Mouse (Mus musculus): ENCODE results near the gene Cd300a. TPM values are rescaled to one million over a fixed set of nuclear protein-coding genes. Genes with fewer than 3 reads are reported as not detected.

Cd300a gene
- polyA plus RNA-seq, 1 experiment, result 2.3 TPM

- Histone ChIP-seq H3K27me3 (ENCODE audit: control insufficient read depth, insufficient read depth, low read length, poor library complexity, severe bottlenecking) (no peaks in the 10 kb centered on the region), H3K27ac (ENCODE audit: insufficient read depth, low read length) (no peak within 1 kb of the TSS), H3K4me3 (ENCODE audit: low read depth, low read length) (no peak within 1 kb of the TSS), H3K36me3 (ENCODE audit: control insufficient read depth, insufficient read depth, low read length, poor library complexity, severe bottlenecking) (no peaks in the 10 kb centered on the region), H3K4me1 (ENCODE audit: control insufficient read depth, insufficient read depth, low read length) (no peaks in the 10 kb centered on the region), H3K9ac (ENCODE audit: low read depth, poor library complexity, severe bottlenecking) (no peak within 1 kb of the TSS), H3K9me3 (replicated peaks; ENCODE audit: control insufficient read depth, insufficient read depth, low read length, poor library complexity, severe bottlenecking) (no peaks in the 10 kb centered on the region)
- TF ChIP-seq CTCF (IDR thresholded peaks at IDR 0.05; ENCODE audit: low read depth, low read length) (no peak), POLR2A (IDR thresholded peaks at IDR 0.05; ENCODE audit: insufficient read depth, low read length) (no peak), EP300 (IDR thresholded peaks at IDR 0.05; ENCODE audit: insufficient read depth, low read depth, low read length) (no peak)
These were observed 44.3 kb downstream of the Cd300a start, which contains the start of gene Cd300lb for GRCm38 (mm10) chr11:114934144-114934543. Gene Cd300lb (minus strand): TSS chr11:114934386.

Other genes starting within 250 kb of the Cd300a start
- gene Rpl38, start 221.5 kb upstream of the Cd300a start, polyA plus RNA-seq (2011; ENCODE audit: insufficient read depth, insufficient read length, low read depth, missing spikeins), result 1,928 and 2,044 TPM in 2 replicates
- gene Ttyh2, start 214.6 kb upstream of the Cd300a start, polyA plus RNA-seq (2011; ENCODE audit: insufficient read depth, insufficient read length, low read depth, missing spikeins), result 11.7 and 11.8 TPM in 2 replicates
- 1.3 and 1.7 TPM in 2 replicates for gene Dnaic2, start 162.6 kb upstream of the Cd300a start, polyA plus RNA-seq (2011; ENCODE audit: insufficient read depth, insufficient read length, low read depth, missing spikeins)
- gene Kif19a, start 124.7 kb upstream of the Cd300a start, polyA plus RNA-seq (2011; ENCODE audit: insufficient read depth, insufficient read length, low read depth, missing spikeins), result 1.0 and 1.4 TPM in 2 replicates
- 0.93 TPM in 1 of 2 replicates, not detected in the other for gene Btbd17, start 94.1 kb upstream of the Cd300a start, polyA plus RNA-seq (2011; ENCODE audit: insufficient read depth, insufficient read length, low read depth, missing spikeins)
- gene Gpr142, start 91.1 kb upstream of the Cd300a start, polyA plus RNA-seq (2011; ENCODE audit: insufficient read depth, insufficient read length, low read depth, missing spikeins), result not detected in 2 replicates
- gene Gprc5c, start 38.9 kb upstream of the Cd300a start, polyA plus RNA-seq (2011; ENCODE audit: insufficient read depth, insufficient read length, low read depth, missing spikeins), result 48.8 and 57.0 TPM in 2 replicates
- not detected in 2 replicates for gene Cd300lb, start 44.3 kb downstream of the Cd300a start, polyA plus RNA-seq (2011; ENCODE audit: insufficient read depth, insufficient read length, low read depth, missing spikeins)
- gene Cd300c, start 79.1 kb downstream of the Cd300a start, polyA plus RNA-seq (2011; ENCODE audit: insufficient read depth, insufficient read length, low read depth, missing spikeins), result not detected in 2 replicates
- not detected in 2 replicates for gene Cd300ld, start 99.9 kb downstream of the Cd300a start, polyA plus RNA-seq (2011; ENCODE audit: insufficient read depth, insufficient read length, low read depth, missing spikeins)
- gene Cd300c2, start 111.8 kb downstream of the Cd300a start, polyA plus RNA-seq (2011; ENCODE audit: insufficient read depth, insufficient read length, low read depth, missing spikeins), result not detected in 2 replicates
- not detected in 2 replicates for gene Cd300ld2, start 126.2 kb downstream of the Cd300a start, polyA plus RNA-seq (2011; ENCODE audit: insufficient read depth, insufficient read length, low read depth, missing spikeins)
- not detected in 2 replicates for gene Cd300ld4, start 137.0 kb downstream of the Cd300a start, polyA plus RNA-seq (2011; ENCODE audit: insufficient read depth, insufficient read length, low read depth, missing spikeins)
- gene Cd300ld5, start 147.7 kb downstream of the Cd300a start, polyA plus RNA-seq (2011; ENCODE audit: insufficient read depth, insufficient read length, low read depth, missing spikeins), result not detected in 2 replicates
- gene Cd300ld3, start 158.4 kb downstream of the Cd300a start, polyA plus RNA-seq (2011; ENCODE audit: insufficient read depth, insufficient read length, low read depth, missing spikeins), result not detected in 2 replicates
- not detected in 2 replicates for gene Cd300e, start 172.1 kb downstream of the Cd300a start, polyA plus RNA-seq (2011; ENCODE audit: insufficient read depth, insufficient read length, low read depth, missing spikeins)
- 0.99 and 3.0 TPM in 2 replicates for gene Rab37, start 201.4 kb downstream of the Cd300a start, polyA plus RNA-seq (2011; ENCODE audit: insufficient read depth, insufficient read length, low read depth, missing spikeins)
- gene Cd300lf, start 244.0 kb downstream of the Cd300a start, polyA plus RNA-seq (2011; ENCODE audit: insufficient read depth, insufficient read length, low read depth, missing spikeins), result 1.1 TPM in 1 of 2 replicates, not detected in the other